Mouse (Mus musculus) embryonic facial prominence, embryonic 11.5 days (tissue): ENCODE data around the gene Dscaml1. TPM values are rescaled to one million over a fixed set of nuclear protein-coding genes. Genes with fewer than 3 reads are reported as not detected.
A peak's percentile ranks its signal among the peaks of the same experiment; 100 is the strongest.

Experiments used
- ATAC-seq: fragments of 200-750 bp; cut with Nextera tagmentation; replicated peaks from 2 replicates; pipeline ENCODE4 v1.8.0; 2017; ENCODE audit warnings: low read depth; ENCODE audit not compliant: insufficient number of reproducible peaks, low FRiP score, low TSS enrichment
- DNase-seq: peaks from one replicate; pipeline ENCODE4 v3.0.0-alpha.2; 2015; ENCODE audit warnings: low spot score
- H3K27ac ChIP-seq: fragments of 300-500 bp; sonication (generic); replicated peaks from 2 replicates; pipeline ENCODE4 v1.5.1; 2014; ENCODE audit warnings: mild to moderate bottlenecking, low read depth, low read length, control low read depth
- H3K27me3 ChIP-seq: fragments of 300-500 bp; sonication (generic); 2 replicates; pipeline ENCODE4 v1.6.1; 2014; ENCODE audit warnings: mild to moderate bottlenecking, low read length, moderate library complexity, mixed read lengths; ENCODE audit not compliant: control insufficient read depth, insufficient read depth
- H3K36me3 ChIP-seq: fragments of 300-500 bp; sonication (generic); replicated peaks from 2 replicates; pipeline ENCODE4 v1.6.1; 2014; ENCODE audit warnings: low read depth, mild to moderate bottlenecking, low read length, moderate library complexity, mixed read lengths; ENCODE audit not compliant: control insufficient read depth, insufficient read depth
- H3K4me1 ChIP-seq: fragments of 300-500 bp; sonication (generic); 2 replicates; pipeline ENCODE4 v1.6.1; 2014; ENCODE audit warnings: low read length, mixed read lengths; ENCODE audit not compliant: control insufficient read depth, insufficient read depth
- H3K4me2 ChIP-seq: fragments of 300-500 bp; sonication (generic); 2 replicates; pipeline ENCODE4 v1.6.1; 2014; ENCODE audit warnings: low read depth, mild to moderate bottlenecking, control low read depth, low read length, moderate library complexity
- H3K4me3 ChIP-seq: fragments of 300-500 bp; sonication (generic); 2 replicates; pipeline ENCODE4 v1.5.1; 2014; ENCODE audit warnings: low read depth, low read length, control low read depth
- H3K9ac ChIP-seq: fragments of 300-500 bp; sonication (generic); replicated peaks from 2 replicates; pipeline ENCODE4 v1.6.1; 2014; ENCODE audit warnings: mild to moderate bottlenecking, control low read depth, low read length
- H3K9me3 ChIP-seq: fragments of 300-500 bp; sonication (generic); replicated peaks from 2 replicates; pipeline ENCODE4 v1.6.1; 2016; ENCODE audit warnings: mild to moderate bottlenecking, low read length, inconsistent platforms, mixed read lengths; ENCODE audit not compliant: control insufficient read depth
- WGBS: fragments of 180-500 bp; shearing (Covaris S2); extraction: QIAGEN DNeasy Blood & Tissue Kit; methylation state at CpG from one replicate; pipeline ENCODE4 v1.1.7; 2014; 5-methylcytosine and 5-hydroxymethylcytosine counted together
- polyA plus RNA-seq: library from polyadenylated mRNA; unstranded; fragments of >200 nt; fragmentation: Nextera tagmentation; extraction: Ambion mirVana; gene quantifications from 2 replicates; pipeline ENCODE4 v1.2.1, GENCODE M21; 2014

Dscaml1 gene
- polyA plus RNA-seq, 1 experiment from 2014 or later, result 0.76 TPM

DNA sequence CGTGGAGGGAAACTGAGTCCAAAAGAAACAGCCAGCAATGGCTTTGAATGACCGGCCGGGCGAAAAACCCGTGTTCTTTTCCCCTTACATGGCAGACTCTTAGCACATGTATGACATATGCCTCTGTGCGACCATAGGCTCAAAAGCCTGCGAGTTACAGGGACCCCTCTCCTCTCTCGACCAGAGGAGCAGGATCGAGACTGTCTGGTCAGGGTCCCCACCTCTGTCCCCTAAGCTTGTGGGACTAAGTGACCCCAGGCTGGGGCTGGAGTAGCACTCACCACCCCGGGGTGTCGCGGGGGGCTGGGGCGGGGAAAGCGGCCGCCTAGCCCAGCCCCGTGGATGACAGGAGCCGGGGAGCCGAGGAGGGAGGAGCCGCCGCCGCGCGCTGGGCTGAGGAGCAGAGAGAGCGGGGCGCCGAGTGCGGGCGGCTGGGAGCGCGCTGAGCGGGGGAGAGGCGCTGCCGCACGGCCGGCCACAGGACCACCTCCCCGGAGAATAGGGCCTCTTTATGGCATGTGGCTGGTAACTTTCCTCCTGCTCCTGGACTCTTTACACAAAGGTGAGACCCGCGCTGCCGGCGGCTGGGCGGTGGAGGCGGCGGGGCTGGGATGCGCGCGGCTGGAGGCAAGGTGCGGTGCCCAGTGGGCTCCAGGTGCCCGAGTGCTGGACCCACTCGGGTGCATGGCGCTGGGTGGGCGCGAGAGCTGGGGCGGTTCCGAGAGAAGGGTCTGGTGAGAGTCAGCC, 3.7 kb downstream of the Dscaml1 start:
- peak; percentile 67; the same call in 1 of the 2 replicates for ATAC-seq

DNA sequence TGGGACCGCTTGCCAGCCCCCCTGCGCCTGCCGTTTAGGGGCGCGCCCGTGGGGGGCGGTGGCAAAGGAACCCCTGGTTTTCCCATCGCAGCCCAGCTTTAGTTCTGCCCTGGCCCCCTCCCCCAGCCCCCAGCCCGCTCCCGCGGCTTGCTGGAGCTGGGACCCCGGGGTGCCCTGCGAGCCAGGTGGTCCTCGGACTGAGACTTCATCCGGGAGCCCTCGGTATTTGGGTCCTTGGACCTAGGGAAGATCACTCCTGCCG, 4.2 kb downstream of the Dscaml1 start:
- Histone ChIP-seq H3K9me3 (no peaks in the 10 kb centered on the region), H3K27me3 (peaks cover 49% of the 10 kb centered on the region), H3K4me3 (peak overlapping the region; percentile 36), H3K36me3 (no peaks in the 10 kb centered on the region), H3K9ac (no peak overlapping the region; the same call in 1 of the 2 replicates), H3K4me2 (peak overlapping the region; percentile 64), H3K4me1 (peaks cover 5% of the 10 kb centered on the region; the same call in 1 of the 2 replicates), H3K27ac (no peak overlapping the region)
- ATAC-seq (no peak), DNase-seq (no peak)
- WGBS, result 1% methylated on average over 17 of the region's 17 CpGs

More for the DNA sequence above, 3.7 kb downstream of the Dscaml1 start:
- Histone ChIP-seq H3K9ac (peak overlapping the region; percentile 18), H3K27me3 (peaks cover 49% of the 10 kb centered on the region), H3K9me3 (no peaks in the 10 kb centered on the region), H3K4me3 (peak overlapping the region; percentile 36), H3K36me3 (no peaks in the 10 kb centered on the region), H3K4me1 (peaks cover 5% of the 10 kb centered on the region; the same call in 1 of the 2 replicates), H3K4me2 (peak overlapping the region; percentile 64), H3K27ac (no peak overlapping the region)
- peak; percentile 40 for DNase-seq
- 2% methylated on average over 46 of the region's 54 CpGs for WGBS

DNA sequence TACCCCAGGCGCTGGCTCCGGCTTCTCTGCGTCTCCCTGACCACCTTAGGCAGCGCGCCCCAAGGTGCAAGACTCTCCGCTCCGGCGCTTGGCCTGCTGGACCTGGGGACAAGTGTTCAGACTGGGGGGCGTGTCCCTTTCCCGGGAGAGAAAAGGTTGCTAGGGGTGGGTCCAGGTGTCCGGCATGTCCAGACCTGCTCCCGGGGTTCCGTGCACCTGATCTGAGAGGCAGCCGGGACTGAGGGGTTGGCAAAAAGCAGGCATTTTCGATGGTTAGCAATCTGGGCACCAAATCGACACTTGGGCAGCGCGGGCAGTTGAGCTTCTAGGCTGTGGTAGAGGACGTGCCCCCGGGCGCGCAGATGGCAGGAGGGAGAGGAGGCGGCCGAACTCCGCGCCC, 4.7 kb downstream of the Dscaml1 start:
- ATAC-seq, result no peak
- Histone ChIP-seq H3K9me3 (no peaks in the 10 kb centered on the region), H3K4me1 (peaks cover 5% of the 10 kb centered on the region; the same call in 1 of the 2 replicates), H3K4me3 (peak overlapping the region; percentile 36), H3K36me3 (no peaks in the 10 kb centered on the region), H3K27ac (no peak overlapping the region), H3K4me2 (peak overlapping the region; percentile 64), H3K27me3 (peaks cover 49% of the 10 kb centered on the region), H3K9ac (no peak overlapping the region)
- 3% methylated on average over 25 of the region's 26 CpGs for WGBS
- DNase-seq, result no peak

DNA sequence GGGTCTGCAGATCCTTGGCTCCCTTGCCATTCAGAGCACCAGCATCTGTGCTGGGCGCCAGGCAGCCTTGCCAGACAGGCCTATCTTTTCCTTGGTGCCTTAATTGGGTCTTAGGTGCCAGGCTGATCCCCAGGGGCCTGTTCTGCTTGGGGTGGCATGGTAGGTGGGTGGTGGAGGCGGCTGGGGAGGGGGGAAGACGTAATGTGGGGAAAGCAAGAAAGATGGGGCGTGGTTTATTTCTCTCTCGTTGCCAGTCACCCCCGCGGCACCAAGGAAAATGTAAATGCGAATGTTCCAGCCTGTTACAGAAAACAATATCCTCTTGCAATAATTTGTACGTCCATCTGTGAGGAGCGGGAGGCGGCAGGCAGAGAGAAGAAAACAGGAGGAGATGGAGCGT, 6.2 kb downstream of the Dscaml1 start:
- ATAC-seq, result no peak
- H3K36me3 ChIP-seq, result no peaks in the 10 kb centered on the region
- H3K27me3 ChIP-seq, result peaks cover 46% of the 10 kb centered on the region
- 74% methylated on average over 12 of the region's 12 CpGs for WGBS
- no peak overlapping the region for H3K4me2 ChIP-seq
- no peak for DNase-seq
- no peak overlapping the region for H3K9ac ChIP-seq
- H3K4me3 ChIP-seq, result no peak overlapping the region
- H3K4me1 ChIP-seq, result peaks cover 5% of the 10 kb centered on the region; the same call in 1 of the 2 replicates
- H3K9me3 ChIP-seq, result no peaks in the 10 kb centered on the region
- no peak overlapping the region for H3K27ac ChIP-seq

DNA sequence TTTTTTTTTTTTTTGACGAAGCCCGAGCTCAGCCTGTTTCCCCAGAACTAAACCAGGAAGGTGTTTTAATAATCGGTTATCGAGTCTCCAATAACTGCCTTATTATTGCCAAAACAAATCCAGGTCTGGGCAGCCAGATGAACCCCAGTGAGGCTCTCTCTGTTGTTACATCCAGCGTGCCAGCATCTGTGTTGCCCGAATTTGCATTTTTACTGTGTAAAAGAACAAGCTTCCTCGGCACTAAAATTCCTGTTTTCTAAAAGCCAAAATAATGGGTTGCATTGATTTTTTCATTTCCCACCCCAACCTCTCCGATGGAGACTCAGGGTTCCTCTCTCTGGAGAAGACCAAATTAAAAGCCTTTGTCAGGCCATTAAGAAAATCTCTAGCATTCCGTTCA, 6.7 kb downstream of the Dscaml1 start:
- 78% methylated on average over 9 of the region's 9 CpGs for WGBS
- Histone ChIP-seq H3K36me3 (no peaks in the 10 kb centered on the region), H3K9me3 (no peaks in the 10 kb centered on the region), H3K4me1 (peaks cover 5% of the 10 kb centered on the region; the same call in 1 of the 2 replicates), H3K4me3 (no peak overlapping the region), H3K4me2 (no peak overlapping the region), H3K27me3 (peaks cover 46% of the 10 kb centered on the region), H3K27ac (no peak overlapping the region), H3K9ac (no peak overlapping the region)
- ATAC-seq, result no peak
- DNase-seq, result no peak

DNA sequence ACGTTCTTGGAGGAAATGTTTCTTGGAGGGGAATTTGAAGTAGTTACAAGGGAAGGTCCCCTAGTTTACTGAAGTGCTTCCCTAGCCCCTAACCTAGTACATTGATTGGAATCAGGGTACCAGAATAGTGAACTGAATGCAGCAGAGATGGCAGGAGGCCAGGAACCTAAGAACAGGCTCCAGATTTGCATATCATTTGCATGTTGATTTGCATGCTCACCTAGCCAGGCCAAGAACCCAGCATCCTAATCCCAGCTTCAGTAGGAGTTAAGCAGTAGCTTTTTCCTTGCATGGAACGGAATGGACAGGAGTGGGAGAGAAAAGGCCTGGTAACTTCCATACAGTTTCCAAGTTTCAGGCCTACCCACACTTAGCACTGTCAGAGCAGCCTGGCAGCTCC, 7.7 kb downstream of the Dscaml1 start:
- H3K36me3 ChIP-seq, result no peaks in the 10 kb centered on the region
- no peak overlapping the region for H3K9ac ChIP-seq
- DNase-seq, result no peak
- WGBS, result 78% methylated on average over 2 of the region's 2 CpGs
- H3K27me3 ChIP-seq, result peaks cover 40% of the 10 kb centered on the region
- H3K4me1 ChIP-seq, result peaks cover 5% of the 10 kb centered on the region; the same call in 1 of the 2 replicates
- H3K27ac ChIP-seq, result no peak overlapping the region
- no peak overlapping the region for H3K4me2 ChIP-seq
- no peak overlapping the region for H3K4me3 ChIP-seq
- H3K9me3 ChIP-seq, result no peaks in the 10 kb centered on the region
- no peak for ATAC-seq

DNA sequence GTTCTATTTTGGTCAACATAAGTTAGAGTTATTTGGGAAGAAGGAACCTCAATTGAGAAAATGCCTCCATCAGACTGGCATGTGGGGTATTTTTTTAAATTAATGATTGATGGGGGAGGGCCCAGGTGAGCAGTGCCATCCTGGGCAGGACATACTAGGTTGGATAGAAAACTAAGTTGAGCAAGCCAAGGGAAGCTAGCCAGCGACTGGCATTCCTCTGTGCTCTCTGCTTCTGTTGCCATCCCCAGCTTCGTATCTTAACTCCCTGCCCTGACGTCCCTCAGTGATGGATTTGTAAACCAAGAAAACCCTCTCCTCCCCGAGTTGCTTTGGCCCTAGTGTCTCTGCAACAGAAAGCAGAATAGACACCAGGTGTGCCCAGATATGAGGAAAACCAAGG, 12.6 kb downstream of the Dscaml1 start:
- DNase-seq (no peak), ATAC-seq (no peak)

DNA sequence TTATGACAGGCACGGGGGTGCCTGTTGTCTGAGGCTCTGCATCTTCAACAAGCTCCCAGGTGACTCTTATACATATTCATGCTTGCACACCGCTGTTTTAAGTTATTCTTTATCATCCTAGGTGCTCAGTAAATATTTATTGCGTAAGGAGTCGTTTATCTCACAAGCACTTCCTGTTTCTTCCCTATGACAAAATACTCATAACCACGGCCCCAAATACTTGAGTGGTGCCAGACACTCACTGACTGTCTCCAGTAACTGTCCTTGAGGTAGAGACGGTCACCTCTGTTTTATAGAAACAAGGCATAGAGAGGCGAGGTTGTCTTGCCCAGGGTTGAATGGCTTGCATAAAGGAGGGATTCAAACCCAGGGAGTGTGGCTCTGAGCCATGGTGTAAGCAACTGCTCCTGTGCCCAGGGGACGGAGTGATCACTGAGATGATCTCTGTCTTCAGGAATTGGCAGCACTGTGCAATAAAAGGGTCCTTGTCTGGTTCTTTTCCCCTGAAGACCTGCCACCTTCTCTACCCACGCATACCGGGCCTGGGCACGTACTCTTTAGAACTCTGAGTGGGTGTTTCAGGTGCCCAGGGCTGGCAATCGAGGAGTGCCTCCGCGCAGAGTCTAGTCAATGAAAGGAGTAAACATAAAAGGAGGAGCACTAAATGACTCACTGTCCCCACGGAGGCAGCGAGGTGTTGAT, 13.8 kb downstream of the Dscaml1 start:
- no peak overlapping the region for H3K4me3 ChIP-seq
- H3K36me3 ChIP-seq, result no peaks in the 10 kb centered on the region
- H3K4me2 ChIP-seq, result no peak overlapping the region
- no peaks in the 10 kb centered on the region for H3K9me3 ChIP-seq
- DNase-seq, result no peak
- 85% methylated on average over 16 of the region's 16 CpGs for WGBS
- H3K27me3 ChIP-seq, result peaks cover 2% of the 10 kb centered on the region; the same call in 1 of the 2 replicates
- no peak overlapping the region for H3K9ac ChIP-seq
- no peak for ATAC-seq
- no peak overlapping the region for H3K27ac ChIP-seq
- no peaks in the 10 kb centered on the region for H3K4me1 ChIP-seq

More for the DNA sequence above, 12.6 kb downstream of the Dscaml1 start:
- Histone ChIP-seq H3K36me3 (no peaks in the 10 kb centered on the region), H3K4me2 (no peak overlapping the region), H3K27ac (no peak overlapping the region), H3K4me1 (no peaks in the 10 kb centered on the region), H3K9ac (no peak overlapping the region), H3K27me3 (peaks cover 4% of the 10 kb centered on the region; the same call in 1 of the 2 replicates), H3K4me3 (no peak overlapping the region), H3K9me3 (no peaks in the 10 kb centered on the region)
- 72% methylated on average over 4 of the region's 4 CpGs for WGBS
